Mouse (Mus musculus) c-Kit-positive CD71-positive TER-119-negative erythroid progenitor cells, embryonic 14.5 days (primary cell): ENCODE results near the gene Anapc11.

ENCODE experiments used
- DNase-seq: peaks from one replicate; pipeline ENCODE4 v3.0.0-alpha.2; 2013; ENCODE audit warnings: low read depth

The Anapc11 gene

GRCm38 (mm10) chr11:120627468-120628300 is 29.5 kb downstream of the Anapc11 start:
- DNase-seq: no peak

GRCm38 (mm10) chr11:120628601-120629340 is 30.6 kb downstream of the Anapc11 start:
- no peak for DNase-seq

GRCm38 (mm10) chr11:120629341-120629730 is 31.1 kb downstream of the Anapc11 start:
- no peak for DNase-seq

GRCm38 (mm10) chr11:120629911-120630310 is 31.7 kb downstream of the Anapc11 start:
- no peak for DNase-seq

GRCm38 (mm10) chr11:120630401-120630871 is 32.2 kb downstream of the Anapc11 start:
- DNase-seq: no peak

- DNase-seq: no peak
Observed at GRCm38 (mm10) chr11:120630881-120631725, 32.9 kb downstream of the Anapc11 start.

GRCm38 (mm10) chr11:120631726-120632448 is 33.7 kb downstream of the Anapc11 start:
- DNase-seq: peak; percentile 66

- DNase-seq: no peak
Observed at GRCm38 (mm10) chr11:120632559-120633519, 34.6 kb downstream of the Anapc11 start.

- peak; percentile 90 for DNase-seq
Observed at GRCm38 (mm10) chr11:120633520-120634343, 35.5 kb downstream of the Anapc11 start, which contains the start of gene Mafg. Gene Mafg (minus strand): TSS chr11:120633600.

GRCm38 (mm10) chr11:120634810-120635209 is 36.6 kb downstream of the Anapc11 start:
- no peak for DNase-seq

- no peak for DNase-seq
Observed at GRCm38 (mm10) chr11:120641255-120641654, 43.0 kb downstream of the Anapc11 start.

GRCm38 (mm10) chr11:120641869-120642268 is 43.6 kb downstream of the Anapc11 start:
- no peak for DNase-seq

GRCm38 (mm10) chr11:120642939-120643600 is 44.8 kb downstream of the Anapc11 start:
- no peak for DNase-seq

GRCm38 (mm10) chr11:120643601-120643987 is 45.4 kb downstream of the Anapc11 start, which contains the start of gene Pycr1:
Gene Pycr1 (minus strand): TSS chr11:120643769.
- peak; percentile 92 for DNase-seq

GRCm38 (mm10) chr11:120647047-120647830 is 49.0 kb downstream of the Anapc11 start:
- DNase-seq: no peak

GRCm38 (mm10) chr11:120648001-120648476 is 49.8 kb downstream of the Anapc11 start, which contains the start of gene Myadml2:
Gene Myadml2 (minus strand): TSS chr11:120648158.
- no peak for DNase-seq

GRCm38 (mm10) chr11:120651872-120652271 is 53.7 kb downstream of the Anapc11 start:
- DNase-seq: no peak

- DNase-seq: no peak
Observed at GRCm38 (mm10) chr11:120654741-120655140, 56.5 kb downstream of the Anapc11 start.
